Mouse (Mus musculus) bone marrow macrophage, adult 2 months (primary cell): ENCODE results near the gene Arsg. TPM values are rescaled to one million over a fixed set of nuclear protein-coding genes. Genes with fewer than 3 reads are reported as not detected.

Experiments used
- H3K27ac ChIP-seq: 2 replicates; pipeline ENCODE4 v1.5.1; 2012; ENCODE audit warnings: low read depth, low read length; ENCODE audit not compliant: insufficient read depth
- H3K4me1 ChIP-seq: 2 replicates; pipeline ENCODE4 v1.6.1; 2012; ENCODE audit warnings: low read length; ENCODE audit not compliant: control insufficient read depth, insufficient read depth
- H3K4me3 ChIP-seq: 2 replicates; pipeline ENCODE4 v1.5.1; 2012; ENCODE audit warnings: mild to moderate bottlenecking, low read length, moderate library complexity; ENCODE audit not compliant: insufficient read depth
- CTCF ChIP-seq: IDR thresholded peaks from 2 replicates; pipeline ENCODE4 v1.5.1; 2012; ENCODE audit warnings: low read depth, mild to moderate bottlenecking, low read length, moderate library complexity
- POLR2A ChIP-seq: IDR thresholded peaks from 2 replicates; pipeline ENCODE4 v1.6.1; 2012; ENCODE audit warnings: mild to moderate bottlenecking, low read depth, low read length, borderline replicate concordance
- polyA plus RNA-seq: library from polyadenylated mRNA; stranded (reverse); fragments of >200 nt; gene quantifications from 2 replicates; pipeline ENCODE4 v1.2.4, GENCODE M21; 2012; ENCODE audit not compliant: missing spikeins, insufficient read depth, insufficient read length

Arsg gene
- polyA plus RNA-seq, 1 experiment: 3.7 TPM

DNA sequence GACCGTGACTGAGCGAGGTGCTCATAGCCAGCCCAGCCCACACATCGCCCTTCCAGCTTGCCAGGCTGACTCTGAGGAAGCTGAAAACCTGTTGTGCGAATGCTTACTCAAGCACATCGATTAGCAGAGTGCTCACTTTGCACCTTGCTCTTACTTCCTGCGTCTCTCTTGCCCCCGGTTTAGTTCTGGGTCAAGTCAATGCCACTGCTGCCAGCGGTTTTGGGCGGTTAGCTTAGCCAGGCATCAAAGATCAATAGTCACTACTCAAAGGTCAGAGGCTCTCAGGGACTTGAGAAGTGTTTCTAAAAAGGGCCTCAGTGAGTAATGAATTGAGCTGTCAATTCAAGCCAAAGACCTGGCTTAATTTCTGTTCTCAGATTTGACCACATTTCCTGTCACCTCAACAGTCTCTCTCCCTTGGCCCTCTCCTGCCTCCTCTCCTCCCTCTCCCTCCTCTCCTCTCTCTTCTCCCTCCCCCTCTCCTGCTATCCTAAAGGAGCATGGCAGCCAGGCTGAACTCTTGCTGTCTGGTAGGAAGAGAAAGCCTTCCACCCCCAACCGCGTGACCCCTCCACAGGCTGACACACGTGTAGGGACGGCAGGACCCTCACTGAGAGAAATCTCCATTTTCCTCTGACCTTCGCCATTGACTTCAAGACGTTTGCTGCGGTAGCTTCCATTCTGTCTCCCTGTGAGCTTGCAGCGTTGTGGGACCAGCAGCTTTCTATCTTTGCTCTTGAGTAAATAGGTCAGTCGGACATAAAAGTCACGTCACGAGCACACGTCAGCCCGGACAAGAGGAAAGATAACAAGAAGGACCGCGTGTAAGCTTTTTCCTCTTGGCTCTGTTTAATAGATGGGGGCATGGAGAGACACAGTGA lies 22.0 kb downstream of the Arsg start:
- TF ChIP-seq CTCF: no peak
- no peak for TF ChIP-seq POLR2A
- Histone ChIP-seq H3K4me3 (no peak overlapping the region), H3K27ac (peak overlapping the region; percentile 3; the same call in 1 of the 2 replicates)

DNA sequence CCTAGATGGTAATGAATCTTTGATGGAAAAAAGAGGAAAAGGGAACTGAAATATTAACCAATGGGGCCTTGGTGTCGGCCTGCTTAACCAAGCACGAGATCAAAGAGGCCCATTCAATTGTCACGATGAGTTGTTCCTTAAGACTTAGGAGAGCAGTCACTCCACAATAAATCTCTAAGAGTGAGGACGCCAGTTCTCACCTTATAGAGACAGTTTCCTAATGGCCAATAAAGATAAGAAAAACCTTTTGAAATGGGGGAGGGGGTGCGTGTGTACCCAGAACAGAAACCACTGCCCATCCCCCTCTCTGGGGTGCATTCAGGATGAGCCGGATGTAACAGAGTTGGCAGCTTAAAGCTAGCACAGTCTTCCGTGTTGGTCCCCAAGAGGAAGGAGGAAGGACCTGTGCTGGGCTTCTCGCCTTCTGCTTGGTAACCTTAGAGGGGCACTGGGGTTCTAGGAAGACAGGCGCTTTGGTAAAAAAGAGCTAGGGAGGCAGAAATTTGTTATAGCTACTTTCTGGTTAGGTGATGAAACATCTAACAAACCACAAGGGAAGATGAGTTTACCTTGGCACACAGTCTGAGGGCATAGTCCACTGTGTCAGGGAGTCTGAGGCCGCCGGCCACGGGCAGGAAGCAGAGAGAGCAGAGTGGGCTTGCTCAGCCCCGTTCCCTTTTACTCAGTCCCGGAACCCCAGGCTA lies 22.7 kb downstream of the Arsg start:
- H3K27ac ChIP-seq: peak overlapping the region; percentile 46
- no peak for TF ChIP-seq POLR2A
- TF ChIP-seq CTCF: no peak
- H3K4me1 ChIP-seq: peaks cover 39% of the 10 kb centered on the region
- no peak overlapping the region for H3K4me3 ChIP-seq

More for the DNA sequence above, 22.0 kb downstream of the Arsg start:
- peaks cover 39% of the 10 kb centered on the region for H3K4me1 ChIP-seq

DNA sequence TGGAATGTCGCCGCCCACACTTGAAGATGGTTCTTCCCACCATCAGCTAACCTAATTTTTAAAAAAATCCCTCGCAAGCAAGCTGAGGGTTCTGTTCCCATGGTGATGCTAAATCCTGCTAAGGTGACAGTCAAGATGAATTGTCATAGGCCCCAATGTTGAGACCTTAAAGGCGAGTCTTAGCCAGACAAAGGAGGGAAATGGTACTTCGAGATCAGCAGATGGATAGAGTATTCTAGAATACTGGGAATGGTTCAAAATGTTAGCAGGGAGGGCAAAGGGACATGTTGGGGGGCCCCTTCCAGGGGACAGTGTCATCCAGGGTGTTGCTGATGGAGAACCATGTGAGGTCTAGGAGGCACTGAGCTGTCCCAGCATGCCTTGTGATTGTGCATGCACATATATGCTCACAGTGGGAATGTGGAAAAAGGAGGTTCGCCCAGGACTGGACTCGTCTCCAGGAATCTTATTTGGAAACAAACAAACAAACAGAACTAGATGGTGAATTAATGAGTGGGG lies 23.4 kb downstream of the Arsg start:
- Histone ChIP-seq H3K4me1 (peaks cover 39% of the 10 kb centered on the region), H3K27ac (peak overlapping the region; percentile 46), H3K4me3 (no peak overlapping the region)
- TF ChIP-seq CTCF (no peak), POLR2A (no peak)

DNA sequence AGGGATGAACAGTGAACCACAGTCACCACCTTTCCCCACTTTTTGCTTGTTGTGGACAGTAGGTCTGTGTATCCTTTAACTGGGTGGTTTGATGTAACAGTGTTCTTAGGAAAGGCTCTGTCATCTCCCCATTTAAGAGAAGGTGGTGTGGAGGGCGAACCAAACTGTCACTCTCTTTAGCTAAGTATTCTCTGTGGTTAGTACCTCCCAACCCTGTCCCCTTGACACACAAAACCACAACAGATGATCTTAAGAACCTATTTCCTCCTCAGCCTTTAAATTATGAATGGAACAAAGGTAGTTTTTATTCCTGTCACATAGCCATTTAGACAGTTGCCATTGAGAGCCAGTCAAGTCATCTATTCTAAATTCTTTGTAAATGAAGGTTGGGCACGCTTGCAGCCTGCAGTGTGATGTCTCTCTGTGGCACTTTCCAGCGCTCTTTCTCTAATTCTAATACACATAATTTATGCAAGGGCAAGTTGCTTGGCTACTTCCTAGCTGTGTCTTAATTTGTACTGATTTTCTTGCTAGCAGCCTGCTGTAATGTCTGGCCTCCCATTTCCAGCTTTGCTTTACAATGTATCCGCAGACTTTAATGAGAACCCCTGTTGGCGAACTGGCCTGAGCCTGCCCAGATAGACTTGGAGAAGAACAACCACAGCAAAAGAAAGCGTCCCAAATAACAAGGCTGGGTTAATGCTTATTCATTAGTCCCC lies 24.0 kb downstream of the Arsg start:
- Histone ChIP-seq H3K27ac (no peak overlapping the region), H3K4me3 (no peak overlapping the region), H3K4me1 (peaks cover 40% of the 10 kb centered on the region)
- TF ChIP-seq CTCF: no peak
- TF ChIP-seq POLR2A: no peak

DNA sequence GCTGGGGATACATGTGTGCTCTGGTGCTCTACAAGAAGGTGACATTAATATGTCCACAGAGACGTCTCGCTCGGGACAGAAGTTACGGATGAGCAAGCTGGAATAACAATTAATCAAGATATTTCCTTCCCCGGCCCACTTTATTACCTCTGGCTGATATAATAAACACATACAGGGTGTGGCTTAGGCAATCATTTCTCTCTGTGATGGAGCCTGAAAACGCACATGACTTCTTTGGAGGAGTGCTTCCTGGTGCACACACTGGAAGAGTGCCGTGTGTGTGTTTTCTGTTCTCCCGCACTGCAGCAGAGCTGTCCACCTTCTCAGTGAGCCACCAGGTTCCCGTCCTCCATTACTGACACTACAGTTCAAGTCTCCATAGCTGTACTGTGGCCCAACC lies 24.8 kb downstream of the Arsg start:
- TF ChIP-seq CTCF (no peak), POLR2A (no peak)
- Histone ChIP-seq H3K27ac (no peak overlapping the region), H3K4me3 (no peak overlapping the region), H3K4me1 (peaks cover 47% of the 10 kb centered on the region)

DNA sequence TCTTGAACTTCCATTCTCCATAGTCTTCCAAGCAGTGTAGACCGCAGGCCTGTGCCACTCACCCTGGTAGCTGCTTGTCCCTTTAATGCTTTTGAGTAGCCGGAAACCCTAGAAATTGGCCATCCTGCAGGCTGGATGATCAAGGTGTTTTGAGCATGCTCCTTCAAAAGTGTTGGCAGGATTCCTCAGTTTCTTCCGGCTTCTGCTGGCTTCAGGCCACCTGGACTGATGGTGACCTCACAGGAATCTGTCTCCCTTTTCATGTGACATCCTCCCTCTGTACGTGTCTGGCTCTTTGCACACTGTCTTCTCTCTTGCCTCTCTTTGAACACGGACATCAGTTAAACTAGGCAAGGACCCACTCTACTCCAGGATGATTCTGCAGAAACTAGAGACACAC lies 27.0 kb downstream of the Arsg start:
- Histone ChIP-seq H3K4me1 (peaks cover 42% of the 10 kb centered on the region), H3K4me3 (no peak overlapping the region), H3K27ac (no peak overlapping the region)
- no peak for TF ChIP-seq CTCF
- no peak for TF ChIP-seq POLR2A

DNA sequence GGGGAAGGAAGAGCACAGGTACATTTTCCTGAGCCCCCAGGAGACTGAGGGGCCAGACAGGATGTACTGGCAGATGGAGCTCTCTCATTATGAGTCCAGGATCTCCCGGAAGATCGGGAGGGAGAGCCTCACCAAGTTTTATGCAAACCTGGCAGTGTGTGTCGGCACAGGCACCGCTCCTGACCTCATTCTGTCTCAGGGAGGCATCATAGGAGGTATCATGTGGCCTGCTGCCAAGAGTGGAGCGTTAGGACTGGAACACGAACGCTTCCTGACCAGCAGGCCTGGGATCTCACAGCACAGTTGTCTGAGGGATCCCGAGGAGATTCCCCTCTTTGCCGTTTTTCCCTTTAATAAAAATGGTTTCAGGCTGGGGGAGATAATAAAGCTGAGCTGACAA lies 31.8 kb downstream of the Arsg start:
- H3K4me3 ChIP-seq: no peak overlapping the region
- no peak overlapping the region for H3K27ac ChIP-seq
- no peak for TF ChIP-seq CTCF
- H3K4me1 ChIP-seq: peaks cover 10% of the 10 kb centered on the region

DNA sequence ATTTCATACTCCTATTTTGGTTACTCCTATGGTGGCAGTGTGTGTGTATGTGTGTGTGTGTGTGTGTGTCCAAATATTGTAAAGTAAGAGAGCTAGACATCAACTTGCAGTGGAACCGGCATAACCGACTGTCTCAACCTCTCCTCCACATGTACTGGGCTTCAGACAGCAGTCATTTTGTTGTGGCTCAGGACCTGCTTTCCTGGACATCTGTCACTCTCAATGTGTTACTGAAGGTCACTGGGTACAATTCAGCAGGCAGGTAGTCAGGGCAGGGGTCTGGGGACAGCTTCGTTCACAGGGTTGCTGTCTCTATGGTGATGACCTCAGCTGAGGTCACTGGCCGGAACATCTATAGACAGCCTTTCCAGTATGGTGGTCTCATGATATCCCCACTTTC lies 32.6 kb downstream of the Arsg start:
- TF ChIP-seq CTCF (no peak), POLR2A (no peak)
- Histone ChIP-seq H3K4me1 (peaks cover 10% of the 10 kb centered on the region), H3K27ac (no peak overlapping the region), H3K4me3 (no peak overlapping the region)

DNA sequence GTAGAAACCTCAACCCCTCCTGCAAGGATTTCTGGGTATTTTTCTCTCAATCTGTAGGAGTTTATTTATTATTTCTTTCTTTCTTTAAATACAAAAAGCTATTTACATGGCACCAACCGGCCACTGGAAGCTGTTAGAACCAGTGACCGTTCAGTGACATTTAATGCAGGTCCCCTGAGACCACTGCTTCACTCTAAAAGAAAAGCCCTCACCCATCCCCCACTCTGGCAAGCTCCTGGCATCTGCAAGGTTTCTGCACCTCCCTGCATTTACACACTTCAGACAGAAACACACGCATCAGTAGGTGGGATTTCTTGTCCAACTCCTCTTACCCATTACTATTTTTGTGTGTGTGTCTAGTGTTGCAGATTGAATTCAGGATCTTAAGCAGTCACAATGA lies 33.9 kb downstream of the Arsg start:
- no peak overlapping the region for H3K4me3 ChIP-seq
- H3K27ac ChIP-seq: no peak overlapping the region
- TF ChIP-seq POLR2A (no peak), CTCF (no peak)
- peaks cover 10% of the 10 kb centered on the region for H3K4me1 ChIP-seq
